ENCODE assay signal across 9 mouse cellular contexts in genomic region chr9:29428322-29428721, GRCm38 (mm10).
A peak's percentile ranks its signal among the peaks of the same experiment; 100 is the strongest.
DNase-seq lines count a peak whose midpoint lies in the region; ATAC-seq lines count a peak whose summit lies in the region.
"Had no signal": no experiment of that assay in that cellular context is flagged by ENCODE, and none has a peak within 500 bp of the region (broad histone marks: within the 10 kb centered on the region; RNA-seq: fewer than 3 reads in every experiment).

No protein-coding gene starts in this region.

- H3K4me2 ChIP-seq in forebrain, embryonic 15.5 days (replicated peaks), result no peak overlapping the region
- no peak overlapping the region for H3K4me2 ChIP-seq in forebrain, embryonic 16.5 days (ENCODE audit: low read length)
- H3K4me2 ChIP-seq in kidney, embryonic 16.5 days (replicated peaks; ENCODE audit: low read depth, low read length), result no peak overlapping the region

- H3K9me3 ChIP-seq in forebrain, embryonic 15.5 days, result no peaks in the 10 kb centered on the region
- no peaks in the 10 kb centered on the region for H3K9me3 ChIP-seq in forebrain, embryonic 16.5 days (ENCODE audit: control insufficient read depth, low read length)
- H3K9me3 ChIP-seq in kidney, embryonic 16.5 days (ENCODE audit: low read length), result no peaks in the 10 kb centered on the region

- 30% methylated on average over 7 of the region's 7 CpGs for WGBS in forebrain, embryonic 15.5 days
- WGBS in forebrain, embryonic 16.5 days, result 36% methylated on average over 7 of the region's 7 CpGs
- WGBS in kidney, embryonic 16.5 days, result 8% methylated on average over 7 of the region's 7 CpGs

- no peak overlapping the region for H3K9ac ChIP-seq in forebrain, embryonic 15.5 days (replicated peaks)
- no peak overlapping the region for H3K9ac ChIP-seq in forebrain, embryonic 16.5 days (replicated peaks; ENCODE audit: low read depth, low read length)
- no peak overlapping the region for H3K9ac ChIP-seq in kidney, embryonic 16.5 days (replicated peaks; ENCODE audit: low read length)

- no peak for ATAC-seq in forebrain, embryonic 15.5 days (replicated peaks)
- no peak for ATAC-seq in forebrain, embryonic 16.5 days
- ATAC-seq in kidney, embryonic 16.5 days (ENCODE audit: low FRiP score, low TSS enrichment), result peak; percentile 84; the same call in 1 of the 2 replicates

- no peak overlapping the region for H3K4me3 ChIP-seq in forebrain, embryonic 15.5 days
- no peak overlapping the region for H3K4me3 ChIP-seq in forebrain, embryonic 16.5 days (replicated peaks; ENCODE audit: low read length)
- no peak overlapping the region for H3K4me3 ChIP-seq in kidney, embryonic 16.5 days (ENCODE audit: low read length)
- H3K4me3 ChIP-seq: layer of hippocampus, adult 2 months had no signal

- H3K36me3 ChIP-seq in forebrain, embryonic 15.5 days, result no peaks in the 10 kb centered on the region
- H3K36me3 ChIP-seq in forebrain, embryonic 16.5 days (ENCODE audit: control insufficient read depth, insufficient read depth), result no peaks in the 10 kb centered on the region
- no peaks in the 10 kb centered on the region for H3K36me3 ChIP-seq in kidney, embryonic 16.5 days (ENCODE audit: insufficient read depth, low read length)

- H3K27me3 ChIP-seq in forebrain, embryonic 15.5 days, result no peaks in the 10 kb centered on the region
- no peaks in the 10 kb centered on the region for H3K27me3 ChIP-seq in forebrain, embryonic 16.5 days (replicated peaks; ENCODE audit: control insufficient read depth, insufficient read depth, low read length)
- H3K27me3 ChIP-seq in kidney, embryonic 16.5 days (ENCODE audit: insufficient read depth, low read length), result no peaks in the 10 kb centered on the region

- peak overlapping the region; percentile 39; the same call in 1 of the 2 replicates for H3K27ac ChIP-seq in forebrain, embryonic 15.5 days (replicated peaks)
- no peak overlapping the region for H3K27ac ChIP-seq in forebrain, embryonic 16.5 days (ENCODE audit: low read length)
- H3K27ac ChIP-seq in kidney, embryonic 16.5 days (ENCODE audit: low read length), result no peak overlapping the region
- H3K27ac ChIP-seq: layer of hippocampus, adult 2 months had no signal

- DNase-seq in right cerebral cortex, postnatal 14 days, result peak; percentile 26
- DNase-seq in right cerebral cortex, postnatal 36 days (ENCODE audit: low spot score in 2 of 2), result no peak
- peak; percentile 64 for DNase-seq in retina, postnatal 1 day
- DNase-seq in spleen, adult 12 weeks (ENCODE audit: low spot score), result no peak
- DNase-seq in ovary, postnatal 14 days (ENCODE audit: low spot score), result no peak

- H3K4me1 ChIP-seq in forebrain, embryonic 15.5 days, result peaks cover 5% of the 10 kb centered on the region; the same call in 1 of the 2 replicates
- peaks cover 7% of the 10 kb centered on the region; the same call in 1 of the 2 replicates for H3K4me1 ChIP-seq in forebrain, embryonic 16.5 days (replicated peaks; ENCODE audit: control insufficient read depth, insufficient read depth, low read length)
- H3K4me1 ChIP-seq in kidney, embryonic 16.5 days (ENCODE audit: insufficient read depth, low read length), result 0 out of 2 replicates have a peak, but pooled peaks cover 2% of the 10 kb centered on the region

Comparison
In these comparisons a context has a peak if more than half of its experiments do, and no peak if none do; other contexts are left out.
1. DNase-seq: peak in right cerebral cortex, postnatal 14 days (single experiment) and retina, postnatal 1 day (single experiment); none in right cerebral cortex, postnatal 36 days (0 of 2), spleen, adult 12 weeks (single experiment) and ovary, postnatal 14 days (single experiment).